Mouse (Mus musculus): ENCODE data around the gene Arhgef25. TPM values are rescaled to one million over a fixed set of nuclear protein-coding genes. Genes with fewer than 3 reads are reported as not detected.

Arhgef25 gene
- polyA plus RNA-seq, 1 experiment: 18.6 TPM

GRCm38 (mm10) chr10:127173148-127174065, 16.5 kb downstream of the Arhgef25 start:
- no peak overlapping the region for H3K4me3 ChIP-seq (ENCODE audit: control insufficient read depth, low read depth, low read length)
- H3K27ac ChIP-seq (ENCODE audit: control insufficient read depth, insufficient read depth, low read depth, low read length): no peak overlapping the region
- H3K36me3 ChIP-seq (ENCODE audit: control insufficient read depth, insufficient read depth, low read length): no peaks in the 10 kb centered on the region
- TF ChIP-seq CTCF (IDR thresholded peaks at IDR 0.05; ENCODE audit: control insufficient read depth, insufficient read depth, insufficient replicate concordance, low read depth, low read length) (no peak), POLR2A (IDR thresholded peaks at IDR 0.05; ENCODE audit: control insufficient read depth, low read depth, low read length) (no peak)
- no peaks in the 10 kb centered on the region; the same call in 1 of the 2 replicates for H3K27me3 ChIP-seq (ENCODE audit: control insufficient read depth, insufficient read depth, low read length)
- peaks cover 19% of the 10 kb centered on the region for H3K4me1 ChIP-seq (ENCODE audit: control insufficient read depth, insufficient read depth, low read length)

- Histone ChIP-seq H3K4me1 (ENCODE audit: control insufficient read depth, insufficient read depth, low read length) (peaks cover 12% of the 10 kb centered on the region), H3K27ac (ENCODE audit: control insufficient read depth, insufficient read depth, low read depth, low read length) (no peak overlapping the region), H3K36me3 (ENCODE audit: control insufficient read depth, insufficient read depth, low read length) (no peaks in the 10 kb centered on the region), H3K4me3 (ENCODE audit: control insufficient read depth, low read depth, low read length) (no peak overlapping the region), H3K27me3 (ENCODE audit: control insufficient read depth, insufficient read depth, low read length) (no peaks in the 10 kb centered on the region)
- TF ChIP-seq CTCF (IDR thresholded peaks at IDR 0.05; ENCODE audit: control insufficient read depth, insufficient read depth, insufficient replicate concordance, low read depth, low read length): no peak
- no peak for TF ChIP-seq POLR2A (IDR thresholded peaks at IDR 0.05; ENCODE audit: control insufficient read depth, low read depth, low read length)
Measured at GRCm38 (mm10) chr10:127171631-127172200, 18.2 kb downstream of the Arhgef25 start.

- no peaks in the 10 kb centered on the region for H3K27me3 ChIP-seq (ENCODE audit: control insufficient read depth, insufficient read depth, low read length)
- H3K36me3 ChIP-seq (ENCODE audit: control insufficient read depth, insufficient read depth, low read length): no peaks in the 10 kb centered on the region
- H3K27ac ChIP-seq (ENCODE audit: control insufficient read depth, insufficient read depth, low read depth, low read length): no peak overlapping the region
- peaks cover 20% of the 10 kb centered on the region for H3K4me1 ChIP-seq (ENCODE audit: control insufficient read depth, insufficient read depth, low read length)
- TF ChIP-seq CTCF (IDR thresholded peaks at IDR 0.05; ENCODE audit: control insufficient read depth, insufficient read depth, insufficient replicate concordance, low read depth, low read length): peak; percentile 86
- no peak for TF ChIP-seq POLR2A (IDR thresholded peaks at IDR 0.05; ENCODE audit: control insufficient read depth, low read depth, low read length)
- peak overlapping the region; percentile 57 for H3K4me3 ChIP-seq (ENCODE audit: control insufficient read depth, low read depth, low read length)
Measured at GRCm38 (mm10) chr10:127170837-127171272, 19.0 kb downstream of the Arhgef25 start.

- Histone ChIP-seq H3K4me3 (ENCODE audit: control insufficient read depth, low read depth, low read length) (no peak overlapping the region), H3K4me1 (ENCODE audit: control insufficient read depth, insufficient read depth, low read length) (peaks cover 23% of the 10 kb centered on the region), H3K27me3 (ENCODE audit: control insufficient read depth, insufficient read depth, low read length) (no peaks in the 10 kb centered on the region), H3K27ac (ENCODE audit: control insufficient read depth, insufficient read depth, low read depth, low read length) (no peak overlapping the region), H3K36me3 (ENCODE audit: control insufficient read depth, insufficient read depth, low read length) (no peaks in the 10 kb centered on the region)
- no peak for TF ChIP-seq POLR2A (IDR thresholded peaks at IDR 0.05; ENCODE audit: control insufficient read depth, low read depth, low read length)
- no peak for TF ChIP-seq CTCF (IDR thresholded peaks at IDR 0.05; ENCODE audit: control insufficient read depth, insufficient read depth, insufficient replicate concordance, low read depth, low read length)
Measured at GRCm38 (mm10) chr10:127170002-127170401, 19.9 kb downstream of the Arhgef25 start.

GRCm38 (mm10) chr10:127167614-127168192, 22.2 kb downstream of the Arhgef25 start:
- H3K4me1 ChIP-seq (ENCODE audit: control insufficient read depth, insufficient read depth, low read length): peaks cover 23% of the 10 kb centered on the region
- H3K4me3 ChIP-seq (ENCODE audit: control insufficient read depth, low read depth, low read length): no peak overlapping the region
- H3K36me3 ChIP-seq (ENCODE audit: control insufficient read depth, insufficient read depth, low read length): no peaks in the 10 kb centered on the region
- no peaks in the 10 kb centered on the region for H3K27me3 ChIP-seq (ENCODE audit: control insufficient read depth, insufficient read depth, low read length)
- TF ChIP-seq CTCF (IDR thresholded peaks at IDR 0.05; ENCODE audit: control insufficient read depth, insufficient read depth, insufficient replicate concordance, low read depth, low read length) (no peak), POLR2A (IDR thresholded peaks at IDR 0.05; ENCODE audit: control insufficient read depth, low read depth, low read length) (0 out of 2 replicates have a peak, but pooled peaks have one; percentile 20)
- peak overlapping the region; percentile 5; the same call in 1 of the 2 replicates for H3K27ac ChIP-seq (ENCODE audit: control insufficient read depth, insufficient read depth, low read depth, low read length)

- Histone ChIP-seq H3K27ac (ENCODE audit: control insufficient read depth, insufficient read depth, low read depth, low read length) (peak overlapping the region; percentile 5), H3K4me1 (ENCODE audit: control insufficient read depth, insufficient read depth, low read length) (peaks cover 23% of the 10 kb centered on the region), H3K36me3 (ENCODE audit: control insufficient read depth, insufficient read depth, low read length) (no peaks in the 10 kb centered on the region), H3K4me3 (ENCODE audit: control insufficient read depth, low read depth, low read length) (no peak overlapping the region; the same call in 1 of the 2 replicates), H3K27me3 (ENCODE audit: control insufficient read depth, insufficient read depth, low read length) (no peaks in the 10 kb centered on the region)
- no peak for TF ChIP-seq POLR2A (IDR thresholded peaks at IDR 0.05; ENCODE audit: control insufficient read depth, low read depth, low read length)
- no peak for TF ChIP-seq CTCF (IDR thresholded peaks at IDR 0.05; ENCODE audit: control insufficient read depth, insufficient read depth, insufficient replicate concordance, low read depth, low read length)
Measured at GRCm38 (mm10) chr10:127166771-127167613, 22.9 kb downstream of the Arhgef25 start.

Data from testis, adult 2 months (tissue).